Mouse (Mus musculus) olfactory bulb, adult 2 months (tissue): ENCODE measurements around the gene Cbx4.

Source experiments
- CTCF ChIP-seq: fragments of 200-500 bp; IDR thresholded peaks from 2 replicates; pipeline ENCODE4 v1.5.1; 2012; ENCODE audit warnings: low read depth, mild to moderate bottlenecking, low read length, moderate library complexity; ENCODE audit not compliant: insufficient read depth
- POLR2A ChIP-seq: fragments of 200-500 bp; IDR thresholded peaks from 2 replicates; pipeline ENCODE4 v1.6.1; 2012; ENCODE audit warnings: mild to moderate bottlenecking, low read depth, low read length, moderate library complexity; ENCODE audit not compliant: insufficient read depth

GRCm38 (mm10) chr11:119127147-119127546, 41.1 kb upstream of the Cbx4 start:
- TF ChIP-seq POLR2A (no peak), CTCF (0 out of 2 replicates have a peak, but pooled peaks have one; percentile 5)
